Mouse (Mus musculus) limb, embryonic 10.5 days (tissue): Measurements from ENCODE around the gene Sdhaf1. TPM values are rescaled to one million over a fixed set of nuclear protein-coding genes. Genes with fewer than 3 reads are reported as not detected.

Experiments used
- DNase-seq: peaks from one replicate; pipeline ENCODE4 v3.0.0-alpha.2; 2017; ENCODE audit warnings: low spot score
- H3K27ac ChIP-seq: fragments of 300-500 bp; sonication (generic); 2 replicates; pipeline ENCODE4 v1.5.1; 2016; ENCODE audit warnings: mild to moderate bottlenecking
- H3K27me3 ChIP-seq: fragments of 300-500 bp; sonication (generic); 2 replicates; pipeline ENCODE4 v1.6.1; 2016; ENCODE audit warnings: low read depth, mild to moderate bottlenecking; ENCODE audit not compliant: poor library complexity, severe bottlenecking
- H3K36me3 ChIP-seq: fragments of 300-500 bp; sonication (generic); 2 replicates; pipeline ENCODE4 v1.6.1; 2016; ENCODE audit warnings: mild to moderate bottlenecking, moderate library complexity
- H3K4me1 ChIP-seq: fragments of 300-500 bp; sonication (generic); 2 replicates; pipeline ENCODE4 v1.6.1; 2016
- H3K4me3 ChIP-seq: fragments of 300-500 bp; sonication (generic); 2 replicates; pipeline ENCODE4 v1.5.1; 2016; ENCODE audit warnings: mild to moderate bottlenecking, moderate library complexity
- H3K9me3 ChIP-seq: fragments of 300-500 bp; sonication (generic); replicated peaks from 2 replicates; pipeline ENCODE4 v1.6.1; 2016; ENCODE audit warnings: mild to moderate bottlenecking
- WGBS: fragments of 180-500 bp; shearing (Covaris S2); methylation state at CpG from one replicate; pipeline ENCODE4 v1.1.7; 2016; 5-methylcytosine and 5-hydroxymethylcytosine counted together
- polyA plus RNA-seq: library from polyadenylated mRNA; unstranded; fragments of >200 nt; fragmentation: Nextera tagmentation; extraction: Ambion mirVana; gene quantifications from 2 replicates; pipeline ENCODE4 v1.2.1, GENCODE M21; 2016

Sdhaf1 gene
- polyA plus RNA-seq, 1 experiment from 2014 or later, result 18.4 TPM

DNA sequence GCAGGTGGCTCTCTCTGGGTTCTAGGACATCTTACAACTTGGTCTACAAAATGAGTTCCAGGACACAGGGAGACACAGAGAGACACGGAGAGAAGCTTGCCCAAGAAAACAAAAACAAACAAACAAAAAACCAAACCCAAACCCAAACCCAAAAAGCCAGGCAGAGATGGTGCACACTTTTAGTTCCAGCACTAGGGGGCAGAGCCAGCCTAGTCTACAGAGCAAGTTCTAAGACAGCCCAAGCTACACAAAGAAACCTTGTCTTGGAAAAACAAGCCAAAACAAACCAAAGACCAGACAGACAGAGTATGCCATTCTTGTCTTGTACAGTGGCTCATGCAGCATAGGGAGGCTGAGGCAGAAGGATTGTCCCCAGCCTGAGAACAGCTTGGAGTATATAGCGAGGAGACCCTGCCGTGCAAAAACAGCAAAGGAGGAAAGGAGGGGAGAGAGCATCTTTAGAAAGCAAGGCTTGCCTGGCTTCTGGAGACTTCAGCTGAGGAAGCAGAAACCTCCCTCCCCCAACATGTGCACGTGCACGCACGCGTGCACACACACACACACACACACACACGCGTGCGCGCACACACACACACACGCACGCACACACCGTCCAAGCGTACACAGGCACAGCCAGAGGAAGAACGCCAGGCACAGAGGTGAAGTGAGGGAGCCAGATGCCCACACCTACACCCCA lies 17.5 kb downstream of the Sdhaf1 start:
- H3K36me3 ChIP-seq, result peaks cover 70% of the 10 kb centered on the region
- peaks cover 24% of the 10 kb centered on the region for H3K4me1 ChIP-seq
- H3K9me3 ChIP-seq, result no peaks in the 10 kb centered on the region
- WGBS, result 91% methylated on average over 16 of the region's 16 CpGs
- no peak overlapping the region for H3K27ac ChIP-seq
- no peaks in the 10 kb centered on the region for H3K27me3 ChIP-seq
- no peak overlapping the region for H3K4me3 ChIP-seq
- DNase-seq, result no peak

DNA sequence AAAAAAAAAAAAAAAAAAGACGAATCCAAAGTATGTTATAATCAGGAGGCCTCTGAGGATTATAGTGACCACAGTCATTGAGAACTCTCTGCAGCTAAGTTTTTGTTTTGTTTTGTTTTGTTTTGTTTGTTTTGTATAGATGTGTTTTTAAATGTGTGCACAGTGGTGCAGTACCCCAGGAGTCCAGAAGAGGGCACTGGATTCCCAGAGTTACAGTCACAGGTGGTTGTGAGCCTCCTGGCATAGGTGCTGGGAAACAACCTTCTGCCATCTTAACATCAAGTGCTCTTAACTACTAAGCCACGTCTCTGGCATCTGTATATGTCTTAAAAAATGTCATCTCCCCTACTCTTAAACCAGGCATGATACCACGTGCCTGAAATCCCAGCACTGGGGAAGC lies 22.8 kb downstream of the Sdhaf1 start:
- DNase-seq, result peak; percentile 54
- H3K4me3 ChIP-seq, result no peak overlapping the region
- no peaks in the 10 kb centered on the region for H3K9me3 ChIP-seq
- peaks cover 91% of the 10 kb centered on the region for H3K36me3 ChIP-seq
- H3K27ac ChIP-seq, result no peak overlapping the region
- H3K27me3 ChIP-seq, result no peaks in the 10 kb centered on the region
- H3K4me1 ChIP-seq, result no peaks in the 10 kb centered on the region
- 46% methylated on average over 3 of the region's 3 CpGs for WGBS

DNA sequence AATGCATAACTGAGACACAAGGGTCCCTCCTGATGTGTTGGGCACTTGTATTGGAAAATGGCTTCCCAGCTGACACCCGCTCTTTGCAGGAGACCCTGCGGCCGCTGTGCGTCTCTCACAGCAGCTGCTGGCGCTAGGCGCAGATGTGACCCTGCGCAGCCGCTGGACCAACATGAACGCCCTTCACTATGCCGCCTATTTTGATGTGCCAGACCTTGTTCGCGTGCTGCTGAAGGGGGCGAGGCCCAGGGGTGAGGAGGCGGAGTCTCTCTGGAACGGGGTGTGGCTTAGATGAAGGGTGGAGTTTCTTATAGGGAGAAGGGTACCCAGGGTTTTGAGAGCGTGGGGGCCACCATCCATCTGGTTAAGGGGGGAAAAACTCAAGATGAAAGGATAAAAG lies 26.4 kb downstream of the Sdhaf1 start:
- Histone ChIP-seq H3K27ac (no peak overlapping the region), H3K4me1 (peaks cover 1% of the 10 kb centered on the region), H3K4me3 (no peak overlapping the region), H3K27me3 (no peaks in the 10 kb centered on the region), H3K9me3 (no peaks in the 10 kb centered on the region), H3K36me3 (peaks cover 94% of the 10 kb centered on the region)
- 83% methylated on average over 16 of the region's 16 CpGs for WGBS
- no peak for DNase-seq

DNA sequence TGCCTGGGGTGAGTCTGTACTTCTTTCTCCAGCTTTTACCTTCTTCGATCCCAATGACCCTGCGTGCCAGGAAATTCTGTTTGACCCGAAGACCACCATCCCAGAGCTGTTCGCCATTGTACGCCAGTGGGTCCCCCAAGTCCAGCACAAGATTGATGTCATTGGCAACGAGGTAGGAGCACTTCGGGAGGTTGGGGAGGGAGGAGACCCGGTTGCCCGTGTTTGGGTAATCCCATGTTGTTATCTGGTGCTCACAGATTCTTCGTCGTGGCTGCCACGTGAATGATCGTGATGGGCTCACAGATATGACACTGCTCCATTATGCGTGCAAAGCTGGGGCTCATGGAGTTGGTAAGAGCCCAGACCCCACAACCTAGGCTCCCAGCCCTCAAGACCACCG lies 26.9 kb downstream of the Sdhaf1 start:
- DNase-seq, result no peak
- H3K27me3 ChIP-seq, result no peaks in the 10 kb centered on the region
- no peak overlapping the region for H3K4me3 ChIP-seq
- no peaks in the 10 kb centered on the region for H3K9me3 ChIP-seq
- peaks cover 6% of the 10 kb centered on the region for H3K4me1 ChIP-seq
- H3K36me3 ChIP-seq, result peaks cover 89% of the 10 kb centered on the region
- H3K27ac ChIP-seq, result no peak overlapping the region
- 92% methylated on average over 15 of the region's 15 CpGs for WGBS

DNA sequence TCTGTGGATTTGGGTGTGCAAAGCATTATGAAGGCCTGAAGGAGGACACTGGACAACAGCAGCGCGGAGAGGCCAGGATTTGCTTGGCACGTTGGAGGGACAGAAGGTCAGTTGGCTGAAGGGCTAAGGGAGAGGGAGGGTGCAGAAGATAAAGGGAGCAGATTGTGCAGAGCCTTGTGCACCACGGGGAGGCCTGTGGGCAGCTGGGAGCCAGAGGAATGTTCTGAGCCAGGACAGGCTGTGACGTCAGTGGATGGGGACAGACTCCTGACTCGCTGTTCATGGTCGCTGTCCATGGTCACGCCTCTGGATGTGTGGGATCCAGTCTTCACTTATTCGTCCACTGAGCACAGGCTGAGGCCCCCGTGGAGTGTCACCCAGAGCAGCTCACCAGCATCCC lies 28.6 kb downstream of the Sdhaf1 start:
- Histone ChIP-seq H3K4me3 (no peak overlapping the region), H3K27me3 (no peaks in the 10 kb centered on the region), H3K27ac (no peak overlapping the region), H3K36me3 (peaks cover 74% of the 10 kb centered on the region), H3K9me3 (no peaks in the 10 kb centered on the region), H3K4me1 (peaks cover 12% of the 10 kb centered on the region)
- 69% methylated on average over 10 of the region's 10 CpGs for WGBS
- DNase-seq, result no peak

DNA sequence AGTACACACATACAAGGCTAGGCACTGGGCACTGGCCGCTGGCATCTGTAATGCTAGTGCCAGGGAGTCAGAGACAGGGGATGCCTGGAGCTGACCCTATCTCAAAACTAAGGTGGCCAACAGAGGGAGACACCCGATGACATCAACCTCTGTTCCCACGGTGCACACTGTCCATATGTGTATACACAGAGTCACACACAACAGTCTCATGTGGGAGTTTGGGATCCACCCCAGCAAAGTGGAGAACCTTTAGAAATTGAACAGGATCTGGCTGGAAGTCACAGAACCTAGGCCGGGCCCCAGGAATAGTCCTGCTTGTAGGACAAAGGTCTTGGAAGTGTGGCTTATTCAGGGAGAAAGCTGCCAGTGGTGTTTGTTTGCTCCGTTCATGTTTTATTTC lies 29.4 kb downstream of the Sdhaf1 start:
- Histone ChIP-seq H3K4me1 (peaks cover 19% of the 10 kb centered on the region), H3K36me3 (peaks cover 66% of the 10 kb centered on the region), H3K27ac (no peak overlapping the region), H3K4me3 (no peak overlapping the region), H3K27me3 (peaks cover 3% of the 10 kb centered on the region; the same call in 1 of the 2 replicates), H3K9me3 (no peaks in the 10 kb centered on the region)
- no peak for DNase-seq
- 93% methylated on average over 5 of the region's 5 CpGs for WGBS

DNA sequence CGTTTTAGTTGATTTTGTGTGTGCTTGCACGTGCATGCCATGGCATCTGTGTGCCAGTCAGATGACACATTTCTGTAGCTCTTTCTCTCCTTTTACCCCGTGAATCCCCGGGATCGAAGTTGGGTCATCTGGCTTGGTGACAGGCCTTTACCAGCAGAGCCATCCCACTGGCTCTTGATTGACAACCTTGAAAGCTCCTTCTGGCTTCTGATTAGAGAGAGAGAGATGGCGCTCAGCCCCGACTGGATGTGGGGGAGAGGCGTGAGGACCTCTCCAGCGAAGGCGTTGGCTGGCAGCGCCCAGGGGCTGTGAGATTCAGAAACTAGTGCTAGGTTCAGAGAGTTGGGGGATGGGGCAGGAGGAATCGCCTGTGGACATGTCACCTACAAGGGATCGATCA lies 29.9 kb downstream of the Sdhaf1 start:
- Histone ChIP-seq H3K4me1 (peaks cover 21% of the 10 kb centered on the region), H3K36me3 (peaks cover 61% of the 10 kb centered on the region), H3K27ac (no peak overlapping the region), H3K4me3 (no peak overlapping the region), H3K27me3 (peaks cover 6% of the 10 kb centered on the region; the same call in 1 of the 2 replicates), H3K9me3 (no peaks in the 10 kb centered on the region)
- no peak for DNase-seq
- 87% methylated on average over 13 of the region's 13 CpGs for WGBS

DNA sequence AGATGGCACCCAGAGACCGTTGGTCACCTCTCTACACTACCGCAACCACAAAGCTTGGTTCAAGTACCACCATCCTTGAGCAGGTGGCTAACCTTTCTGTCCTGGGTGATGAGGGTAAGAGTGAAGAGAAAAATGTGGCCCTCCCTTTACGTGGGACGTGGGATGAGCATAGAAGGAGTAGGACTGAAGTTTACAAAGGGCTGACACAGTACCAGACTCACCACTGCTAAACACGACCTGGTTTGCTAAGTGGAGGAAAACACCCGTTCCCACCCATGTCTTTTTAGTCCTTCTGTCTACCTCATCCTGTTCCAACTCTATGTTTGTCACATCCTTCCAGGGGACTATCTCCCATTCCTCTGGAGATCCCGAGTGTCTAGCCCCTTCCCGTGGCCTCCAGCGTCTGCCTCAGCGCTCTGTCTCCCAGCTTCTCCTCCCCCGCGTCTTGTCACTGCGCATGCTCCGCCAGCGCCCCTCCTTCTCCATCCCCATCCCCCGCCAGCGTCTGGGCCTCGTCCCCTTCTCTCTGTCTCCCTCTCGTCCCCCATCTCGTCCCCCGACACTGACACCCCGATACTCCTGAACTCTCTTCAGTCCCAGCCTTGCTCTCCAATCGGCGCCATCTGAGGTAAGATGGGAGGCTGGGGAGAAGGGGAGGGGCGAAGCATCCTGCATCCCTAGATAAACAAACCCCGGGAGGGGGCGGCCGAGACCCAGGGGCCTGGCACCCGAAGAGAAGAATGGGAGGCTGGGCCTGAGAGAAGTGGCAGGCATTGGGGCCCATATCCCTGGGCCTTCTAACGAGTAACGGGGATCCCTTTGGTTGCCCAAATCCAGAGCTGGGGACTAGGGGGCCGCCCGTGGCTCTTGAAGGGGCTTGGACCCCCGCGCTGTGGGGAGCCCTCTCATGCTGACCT lies 32.2 kb downstream of the Sdhaf1 start, which contains the start of gene Clip3:
Gene Clip3, plus strand, starts transcription at position 514 of the 917 bp plus-strand sequence.
- Histone ChIP-seq H3K36me3 (peaks cover 37% of the 10 kb centered on the region), H3K4me1 (peaks cover 21% of the 10 kb centered on the region), H3K4me3 (peak within 1 kb of the TSS; percentile 77), H3K9me3 (no peaks in the 10 kb centered on the region), H3K27me3 (peaks cover 6% of the 10 kb centered on the region; the same call in 1 of the 2 replicates), H3K27ac (peak within 1 kb of the TSS; percentile 91)
- peak; percentile 85 for DNase-seq
- 8% methylated on average over 35 of the region's 35 CpGs for WGBS

DNA sequence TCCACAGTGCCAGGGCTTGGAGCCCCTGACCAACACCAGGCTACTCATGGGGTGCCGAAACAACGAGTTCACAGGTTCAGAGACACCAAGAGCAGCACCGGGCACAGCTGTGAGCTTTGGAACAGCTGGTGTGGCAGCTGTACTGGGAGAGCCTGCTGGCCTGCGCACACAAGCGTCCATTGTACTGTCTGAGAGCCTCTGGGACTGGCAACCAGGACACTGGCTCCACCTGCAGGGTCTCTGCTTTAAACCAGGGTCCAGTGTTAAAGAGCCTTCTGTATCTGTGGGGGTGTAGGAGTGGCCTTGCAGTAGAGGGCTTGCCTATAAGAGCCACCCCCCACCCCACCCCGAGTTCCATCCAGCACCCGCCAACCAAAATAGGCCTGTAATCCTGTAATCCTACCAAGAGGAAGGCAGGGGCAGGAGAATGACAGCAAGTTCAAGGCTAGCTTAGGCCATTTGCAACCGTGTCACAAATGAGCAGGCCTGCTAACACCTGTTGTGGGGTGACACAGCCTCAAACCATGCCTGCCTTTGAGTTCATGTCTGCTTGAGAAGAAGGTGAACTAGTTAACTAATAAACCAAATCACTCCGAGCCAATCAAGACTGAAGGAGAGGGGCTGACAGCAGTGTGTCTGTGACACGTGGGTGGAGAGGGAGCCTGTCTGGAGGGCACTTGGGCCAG lies 33.8 kb downstream of the Sdhaf1 start:
- Histone ChIP-seq H3K27me3 (peaks cover 12% of the 10 kb centered on the region; the same call in 1 of the 2 replicates), H3K9me3 (no peaks in the 10 kb centered on the region), H3K27ac (peak overlapping the region; percentile 61), H3K4me1 (peaks cover 21% of the 10 kb centered on the region), H3K4me3 (0 out of 2 replicates have a peak overlapping the region, but pooled peaks have one; percentile 6), H3K36me3 (peaks cover 21% of the 10 kb centered on the region)
- 65% methylated on average over 10 of the region's 10 CpGs for WGBS
- DNase-seq, result peak; percentile 45

DNA sequence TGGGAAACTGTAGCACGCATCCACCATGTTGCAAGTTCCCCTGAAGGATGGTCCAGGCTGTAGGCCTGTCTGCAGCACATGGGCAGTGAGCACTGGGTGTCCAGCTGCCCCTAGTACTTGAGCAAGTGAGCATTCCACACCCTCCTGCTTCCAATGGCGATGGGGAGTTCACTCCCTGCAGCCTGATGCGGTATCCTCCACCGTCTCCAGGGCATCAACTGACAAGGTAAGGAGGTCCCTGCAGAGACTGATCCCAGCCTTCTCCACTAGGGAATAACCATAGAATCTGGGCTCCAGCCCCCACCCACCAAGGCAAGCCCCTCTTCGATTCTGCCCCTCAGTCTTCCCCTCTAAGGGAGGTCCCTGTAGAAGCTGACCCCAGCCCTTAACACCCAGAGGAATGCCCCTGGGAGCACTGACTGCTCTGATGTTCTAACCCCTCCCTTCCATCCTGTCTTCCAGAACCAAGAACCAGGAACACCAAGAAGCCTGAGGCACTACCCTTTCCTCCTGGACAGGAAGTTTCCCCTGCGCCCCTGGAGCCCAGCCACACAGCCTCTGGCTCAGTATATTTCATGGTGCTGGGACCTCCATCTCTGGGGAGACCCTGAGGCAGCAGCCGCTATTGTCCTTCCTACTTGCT lies 34.5 kb downstream of the Sdhaf1 start:
- 71% methylated on average over 7 of the region's 7 CpGs for WGBS
- H3K4me3 ChIP-seq, result 0 out of 2 replicates have a peak overlapping the region, but pooled peaks have one; percentile 6
- H3K27me3 ChIP-seq, result peaks cover 12% of the 10 kb centered on the region; the same call in 1 of the 2 replicates
- peaks cover 21% of the 10 kb centered on the region for H3K4me1 ChIP-seq
- peak overlapping the region; percentile 61 for H3K27ac ChIP-seq
- no peaks in the 10 kb centered on the region for H3K9me3 ChIP-seq
- peaks cover 15% of the 10 kb centered on the region for H3K36me3 ChIP-seq
- no peak for DNase-seq

DNA sequence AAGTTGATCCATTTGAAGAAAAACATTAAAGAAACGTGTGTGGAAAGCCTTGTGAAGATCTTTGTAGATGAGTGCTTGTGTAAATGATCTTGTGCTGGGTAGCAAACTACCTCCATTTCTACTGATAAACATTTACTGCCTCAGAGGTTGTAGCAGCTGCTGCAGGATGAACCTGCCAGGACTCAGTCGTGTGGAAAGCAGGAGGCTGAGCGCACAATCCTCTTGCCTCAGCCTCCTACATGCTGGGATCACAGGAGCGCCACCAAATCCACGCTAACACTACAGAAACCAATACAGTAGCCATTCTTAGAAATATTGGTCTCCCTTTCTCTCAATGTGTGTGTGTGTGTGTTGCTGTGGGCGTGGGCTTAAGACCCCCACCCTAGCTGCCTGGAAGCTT lies 35.6 kb downstream of the Sdhaf1 start:
- H3K4me1 ChIP-seq, result peaks cover 21% of the 10 kb centered on the region
- no peak overlapping the region for H3K4me3 ChIP-seq
- no peak for DNase-seq
- H3K27me3 ChIP-seq, result peaks cover 12% of the 10 kb centered on the region; the same call in 1 of the 2 replicates
- peaks cover 5% of the 10 kb centered on the region for H3K36me3 ChIP-seq
- no peaks in the 10 kb centered on the region for H3K9me3 ChIP-seq
- no peak overlapping the region for H3K27ac ChIP-seq
- 71% methylated on average over 6 of the region's 6 CpGs for WGBS

DNA sequence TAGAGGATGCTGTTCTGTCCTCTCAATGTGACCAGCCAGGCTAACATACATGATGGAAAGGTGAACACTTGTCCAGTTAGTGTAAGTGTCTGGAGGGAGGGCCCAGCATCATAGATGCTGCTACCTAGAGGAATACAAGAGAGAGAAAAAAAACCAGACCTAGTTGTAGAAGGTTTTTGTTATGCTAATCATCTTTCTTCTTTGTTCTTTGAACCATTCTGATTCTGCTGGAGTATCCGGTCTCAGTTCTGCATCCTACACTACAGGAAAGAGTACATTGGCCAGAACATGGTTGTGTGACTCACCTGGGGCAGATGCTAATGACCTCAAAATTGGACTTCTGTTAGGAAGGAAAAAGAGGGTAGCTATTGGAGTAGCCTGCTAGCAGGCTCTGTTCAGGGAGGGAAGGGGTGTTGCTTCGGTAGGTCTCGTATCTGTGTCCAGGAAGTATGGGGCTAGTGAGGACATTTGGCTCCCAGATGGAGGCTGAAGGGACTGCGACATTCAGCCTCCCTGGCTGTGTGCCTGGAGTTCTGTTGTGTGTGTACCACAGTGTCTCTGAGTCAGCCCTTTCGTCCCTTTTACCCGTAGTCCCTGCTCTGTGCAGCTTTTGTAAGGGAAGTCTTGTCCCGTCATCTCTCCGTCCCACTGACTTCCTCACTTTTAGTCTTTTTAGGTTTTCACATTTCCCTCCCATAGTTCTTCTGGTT lies 36.8 kb downstream of the Sdhaf1 start:
- Histone ChIP-seq H3K9me3 (no peaks in the 10 kb centered on the region), H3K4me1 (peaks cover 16% of the 10 kb centered on the region), H3K27ac (no peak overlapping the region), H3K4me3 (no peak overlapping the region), H3K36me3 (no peaks in the 10 kb centered on the region), H3K27me3 (peaks cover 12% of the 10 kb centered on the region; the same call in 1 of the 2 replicates)
- 71% methylated on average over 8 of the region's 8 CpGs for WGBS
- no peak for DNase-seq
